In genomic region chr7:3409729-3410520, GRCm38 (mm10) we compare ENCODE assay signal across 33 mouse cellular contexts. TPM values are rescaled to one million over a fixed set of nuclear protein-coding genes. Genes with fewer than 3 reads are reported as not detected.
A peak's percentile ranks its signal among the peaks of the same experiment; 100 is the strongest.
DNase-seq lines count a peak whose midpoint lies in the region; ATAC-seq and TF ChIP-seq lines count a peak whose summit lies in the region.
"Had no signal": no experiment of that assay in that cellular context is flagged by ENCODE, and none has a peak within 500 bp of the region (broad histone marks: within the 10 kb centered on the region; RNA-seq: fewer than 3 reads in every experiment).

No protein-coding gene starts in this region.

- H3K9me3 ChIP-seq in MEL (replicated peaks; ENCODE audit: insufficient read depth, low read length): no peaks in the 10 kb centered on the region
- H3K9me3 ChIP-seq in forebrain, embryonic 11.5 days (ENCODE audit: control insufficient read depth, low read length): no peaks in the 10 kb centered on the region
- H3K9me3 ChIP-seq: forebrain, embryonic 12.5 days; hindbrain, embryonic 13.5 days; limb, embryonic 13.5 days; lung, embryonic 15.5 days; midbrain, embryonic 12.5 days; neural tube, embryonic 13.5 days had no signal

- WGBS in forebrain, embryonic 11.5 days: 69% methylated on average over 11 of the region's 11 CpGs

- peak; percentile 17 to 59; a peak in 3 of 4 replicates for TF ChIP-seq EP300 in MEL (IDR thresholded peaks at IDR 0.05; ENCODE audit: low read depth in 1 of 2, low read length in 2 of 2)

- H3K4me1 ChIP-seq in MEL (ENCODE audit: control insufficient read depth in 1 of 2, insufficient read depth in 2 of 2, low read length in 2 of 2): peaks cover 0 to 9% of the 10 kb centered on the region in 2 experiments
- H3K4me1 ChIP-seq in forebrain, embryonic 11.5 days (replicated peaks; ENCODE audit: control insufficient read depth, insufficient read depth, low read length): no peaks in the 10 kb centered on the region; the same call in 1 of the 2 replicates

- H3K4me3 ChIP-seq in MEL (ENCODE audit: control insufficient read depth in 1 of 2, insufficient read depth in 1 of 2, low read depth in 2 of 2, low read length in 2 of 2): no peak overlapping the region
- no peak overlapping the region for H3K4me3 ChIP-seq in forebrain, embryonic 11.5 days (ENCODE audit: low read depth, low read length)
- H3K4me3 ChIP-seq: erythroblast, embryonic 14.5 days; megakaryocyte, embryonic 14.5 days; myocyte had no signal

- intact Hi-C loops in left cerebral cortex, postnatal 36 days (cut with DNase I): no loop called here
- intact Hi-C loops in left cerebral cortex, postnatal 14 days (cut with DNase I): no loop called here

- no peak for TF ChIP-seq RAD21 in MEL (IDR thresholded peaks at IDR 0.05; ENCODE audit: low read depth, low read length)

- H3K36me3 ChIP-seq in MEL (ENCODE audit: control insufficient read depth in 1 of 2, insufficient read depth in 2 of 2, low read length in 2 of 2): peaks cover 0 to 7% of the 10 kb centered on the region in 2 experiments; a peak in 3 of 4 replicates
- H3K36me3 ChIP-seq in forebrain, embryonic 11.5 days (ENCODE audit: control insufficient read depth, insufficient read depth, low read length): no peaks in the 10 kb centered on the region
- H3K36me3 ChIP-seq: forebrain, embryonic 12.5 days; hindbrain, embryonic 13.5 days; limb, embryonic 13.5 days; lung, embryonic 15.5 days; midbrain, embryonic 12.5 days; neural tube, embryonic 13.5 days had no signal

- H3K4me2 ChIP-seq in forebrain, embryonic 11.5 days (ENCODE audit: low read depth, low read length, severe bottlenecking): no peak overlapping the region

- TF ChIP-seq CTCF in MEL (IDR thresholded peaks at IDR 0.05 in 2 of 3, conservative IDR thresholded peaks at IDR 0.05 in 1 of 3; ENCODE audit: control insufficient read depth in 1 of 3, insufficient read depth in 1 of 3, low read depth in 2 of 3, low read length in 3 of 3, poor library complexity in 1 of 3, severe bottlenecking in 1 of 3): no peak

- H3K27ac ChIP-seq in MEL (ENCODE audit: control insufficient read depth, low read depth, low read length): peak overlapping the region; percentile 57
- no peak overlapping the region for H3K27ac ChIP-seq in forebrain, embryonic 11.5 days (ENCODE audit: low read depth, low read length)
- H3K27ac ChIP-seq: hindbrain, embryonic 13.5 days; limb, embryonic 13.5 days; lung, embryonic 15.5 days; midbrain, embryonic 12.5 days; neural tube, embryonic 13.5 days; stomach, postnatal 0 days had no signal

- H3K9ac ChIP-seq in MEL (ENCODE audit: control insufficient read depth, low read depth, low read length, poor library complexity, severe bottlenecking): no peak overlapping the region
- H3K9ac ChIP-seq in forebrain, embryonic 11.5 days (ENCODE audit: low read length): no peak overlapping the region
- H3K9ac ChIP-seq: forebrain, embryonic 12.5 days; forebrain, postnatal 0 days; lung, embryonic 15.5 days had no signal

- no peak for TF ChIP-seq POLR2A in MEL (IDR thresholded peaks at IDR 0.05; ENCODE audit: control insufficient read depth in 1 of 2, insufficient read depth in 1 of 2, low read depth in 1 of 2, low read length in 2 of 2, poor library complexity in 1 of 2)

- H3K79me2 ChIP-seq in MEL (ENCODE audit: control insufficient read depth, insufficient read depth, low read length, poor library complexity): peaks cover 10% of the 10 kb centered on the region

- no peaks in the 10 kb centered on the region for H3K27me3 ChIP-seq in MEL (ENCODE audit: control insufficient read depth in 1 of 2, insufficient read depth in 2 of 2, low read length in 2 of 2)
- peaks cover 22% of the 10 kb centered on the region for H3K27me3 ChIP-seq in forebrain, embryonic 11.5 days (ENCODE audit: control insufficient read depth, insufficient read depth, low read length)

- DNase-seq in B cell, adult 2 months: peak; percentile 43 to 45
- peak; percentile 87 for DNase-seq in MEL (ENCODE audit: low read depth, low spot score)
- no peak for DNase-seq in forebrain, embryonic 11.5 days (ENCODE audit: low spot score)
- DNase-seq in left cerebral cortex, postnatal 36 days (ENCODE audit: low spot score in 2 of 2): no peak
- DNase-seq in left cerebral cortex, postnatal 14 days (ENCODE audit: low spot score in 2 of 2): no peak
- DNase-seq: adrenal gland, adult 8-10 months; cerebellum, adult 8-10 months; forebrain, postnatal 0 days; gastrocnemius, postnatal 10 days; heart, postnatal 14 days; kidney, adult 9 months; kidney, postnatal 10 days; layer of hippocampus, adult 9-11 months; spleen, adult 18-20 months; thymus, adult 18-20 months; thymus, postnatal 36 days had no signal

- peak; percentile 41 for ATAC-seq in megakaryocyte, adult 5-6 weeks (ENCODE audit: poor library complexity, severe bottlenecking)
- ATAC-seq in forebrain, embryonic 11.5 days (replicated peaks; ENCODE audit: low FRiP score): no peak
- ATAC-seq in inflammation-experienced regulatory T-cells, adult 6 months: no peak
- ATAC-seq: intestine, postnatal 0 days had no signal

TF ChIP-seq in MEL, 35 proteins besides CTCF, POLR2A, EP300 and RAD21 (continues in another document):
- TF ChIP-seq MYB (IDR thresholded peaks at IDR 0.05; ENCODE audit: low read depth, low read length) (no peak), SMC3 (IDR thresholded peaks at IDR 0.05; ENCODE audit: low read depth, low read length) (no peak), BHLHE40 (IDR thresholded peaks at IDR 0.05; ENCODE audit: borderline replicate concordance, low read depth, low read length) (no peak), ZMIZ1 (IDR thresholded peaks at IDR 0.05; ENCODE audit: low read depth, low read length) (no peak), E2F4 (IDR thresholded peaks at IDR 0.05; ENCODE audit: borderline replicate concordance, low read depth, low read length) (no peak), UBTF (IDR thresholded peaks at IDR 0.05; ENCODE audit: borderline replicate concordance, insufficient read depth, low read depth, low read length) (no peak), MAX (IDR thresholded peaks at IDR 0.05; ENCODE audit: low read length) (no peak; the same call in 1 of the 2 replicates), MYC (IDR thresholded peaks at IDR 0.05; ENCODE audit: low read depth, low read length) (peak; percentile 77), RCOR1 (IDR thresholded peaks at IDR 0.05; ENCODE audit: low read depth, low read length) (0 out of 2 replicates have a peak, but pooled peaks have one; percentile 0), KAT2A (conservative IDR thresholded peaks at IDR 0.05; ENCODE audit: low read depth, low read length) (no peak), MXI1 (IDR thresholded peaks at IDR 0.05; ENCODE audit: low read depth, low read length) (peak; percentile 67), GATA1 (IDR thresholded peaks at IDR 0.05; ENCODE audit: low read depth, low read length) (no peak), USF1 (IDR thresholded peaks at IDR 0.05; ENCODE audit: low read depth, low read length) (no peak), MAZ (IDR thresholded peaks at IDR 0.05; ENCODE audit: low read depth, low read length) (no peak), ZNF384 (IDR thresholded peaks at IDR 0.05; ENCODE audit: low read depth, low read length) (no peak), USF2 (IDR thresholded peaks at IDR 0.05; ENCODE audit: borderline replicate concordance in 1 of 2, insufficient read depth in 1 of 2, low read depth in 1 of 2, low read length in 2 of 2) (no peak), ELF1 (IDR thresholded peaks at IDR 0.05; ENCODE audit: low read depth, low read length) (no peak), TBP (IDR thresholded peaks at IDR 0.05; ENCODE audit: low read depth, low read length) (0 out of 2 replicates have a peak, but pooled peaks have one; percentile 2), TAL1 (IDR thresholded peaks at IDR 0.05; ENCODE audit: low read length) (no peak), CHD2 (IDR thresholded peaks at IDR 0.05; ENCODE audit: low read length) (no peak), POLR2AphosphoS5 (IDR thresholded peaks at IDR 0.05; ENCODE audit: borderline replicate concordance, low read depth, low read length) (no peak), ZC3H11A (IDR thresholded peaks at IDR 0.05; ENCODE audit: low read depth, low read length) (no peak), MAFK (IDR thresholded peaks at IDR 0.05; ENCODE audit: borderline replicate concordance, low read depth, low read length) (no peak), JUND (IDR thresholded peaks at IDR 0.05; ENCODE audit: low read depth, low read length) (no peak), TCF12 (IDR thresholded peaks at IDR 0.05; ENCODE audit: low read depth, low read length) (no peak), SIN3A (IDR thresholded peaks at IDR 0.05; ENCODE audit: low read length) (0 out of 2 replicates have a peak, but pooled peaks have one; percentile 37), ZKSCAN1 (IDR thresholded peaks at IDR 0.05; ENCODE audit: low read depth, low read length) (no peak), NELFE (IDR thresholded peaks at IDR 0.05; ENCODE audit: low read depth, low read length) (no peak), NRF1 (IDR thresholded peaks at IDR 0.05; ENCODE audit: insufficient read depth, low read depth, low read length, poor library complexity, severe bottlenecking) (peak; percentile 36; the same call in 1 of the 2 replicates)

RNA-seq across cellular contexts. Expression of gene Cacng6, which starts 14.1 kb away (rescaled TPM):
- not detected in 2 replicates for total RNA-seq in MEL (2012; rRNA removed)
- polyA plus RNA-seq in MEL (2012; ENCODE audit: insufficient read depth in 1 of 2, insufficient read length in 2 of 2, low read depth in 1 of 2, low replicate concordance in 2 of 2, missing spikeins in 1 of 2): under 1 TPM in 1 of 2 experiments, not detected in 1; 0.08 TPM
- not detected in 2 replicates for total RNA-seq in megakaryocyte, adult 5-6 weeks (2015)
- total RNA-seq in megakaryocyte, adult 5-6 weeks (2017): not detected in 2 replicates
- 0.40 and 0.44 TPM in 2 replicates for polyA plus RNA-seq in forebrain, embryonic 11.5 days (2014; fragmentation: Nextera tagmentation; extraction: Ambion mirVana)
- total RNA-seq in left cerebral cortex, postnatal 36 days (2021): 1 to 10 TPM; 1.2 to 1.9 TPM
- polyA plus RNA-seq in inflammation-experienced regulatory T-cells, adult 6 months (2017; shearing (Covaris generic)): not detected
- total RNA-seq in left cerebral cortex, postnatal 14 days (2021): 1 to 10 TPM; 2.0 to 2.7 TPM
- total RNA-seq: midbrain, postnatal 0 days had no signal
- polyA plus RNA-seq: erythroblast, embryonic 14.5 days; gonadal fat pad, adult 2 months; liver, embryonic 11.5 days; lung, embryonic 15.5 days had no signal

RNA-seq across cellular contexts. Expression of gene Cacng8, which starts 19.4 kb away (rescaled TPM):
- total RNA-seq in MEL (2012; rRNA removed): 4.6 and 5.6 TPM in 2 replicates
- polyA plus RNA-seq in MEL (2012; ENCODE audit: insufficient read depth in 1 of 2, insufficient read length in 2 of 2, low read depth in 1 of 2, low replicate concordance in 2 of 2, missing spikeins in 1 of 2): 1 to 10 TPM in 1 of 2 experiments, not detected in 1; 9.2 TPM
- not detected in 2 replicates for total RNA-seq in megakaryocyte, adult 5-6 weeks (2015)
- total RNA-seq in megakaryocyte, adult 5-6 weeks (2017): not detected in 2 replicates
- polyA plus RNA-seq in forebrain, embryonic 11.5 days (2014; fragmentation: Nextera tagmentation; extraction: Ambion mirVana): 7.9 and 9.3 TPM in 2 replicates
- total RNA-seq in left cerebral cortex, postnatal 36 days (2021): 100 to 1,000 TPM; 163 to 186 TPM
- polyA plus RNA-seq in inflammation-experienced regulatory T-cells, adult 6 months (2017; shearing (Covaris generic)): not detected
- 100 to 1,000 TPM; 176 to 203 TPM for total RNA-seq in left cerebral cortex, postnatal 14 days (2021)
- total RNA-seq: heart, postnatal 14 days had no signal
- polyA plus RNA-seq: erythroblast, embryonic 14.5 days; liver, embryonic 16.5 days had no signal

Comparison
In these comparisons a context has a peak if more than half of its experiments do, and no peak if none do; other contexts are left out.
1. DNase-seq: peak in B cell, adult 2 months (2 of 2) and MEL (single experiment); none in forebrain, embryonic 11.5 days (single experiment), left cerebral cortex, postnatal 36 days (0 of 2) and left cerebral cortex, postnatal 14 days (0 of 2).
2. RNA of gene Cacng8, which starts 19.4 kb away (total RNA-seq): 176 to 203 TPM in left cerebral cortex, postnatal 14 days and 163 to 186 TPM in left cerebral cortex, postnatal 36 days; 4.6 to 5.6 TPM in MEL and not detected in megakaryocyte, adult 5-6 weeks; every median in the first group is over 10 times any median in the second.